In genomic region chr3:138053969-138054368, GRCm38 (mm10) we compare ENCODE assay signal across 9 mouse cellular contexts. TPM values are rescaled to one million over a fixed set of nuclear protein-coding genes. Genes with fewer than 3 reads are reported as not detected.
DNase-seq lines count a peak whose midpoint lies in the region; ATAC-seq and TF ChIP-seq lines count a peak whose summit lies in the region.
"Had no signal": no experiment of that assay in that cellular context is flagged by ENCODE, and none has a peak within 500 bp of the region (broad histone marks: within the 10 kb centered on the region; RNA-seq: fewer than 3 reads in every experiment).

No protein-coding gene starts in this region.

- 7% methylated on average over 4 of the region's 4 CpGs for WGBS in intestine, embryonic 16.5 days

- no peak overlapping the region for H3K9ac ChIP-seq in intestine, embryonic 16.5 days (ENCODE audit: low read depth, low read length)

- peak overlapping the region; percentile 70 for H3K27ac ChIP-seq in layer of hippocampus, adult 2 months
- peak overlapping the region; percentile 84 for H3K27ac ChIP-seq in intestine, embryonic 16.5 days (ENCODE audit: low read length)
- H3K27ac ChIP-seq: macrophage had no signal

- no peaks in the 10 kb centered on the region for H3K9me3 ChIP-seq in intestine, embryonic 16.5 days (ENCODE audit: control insufficient read depth, low read length)

- H3K4me3 ChIP-seq in layer of hippocampus, adult 2 months = no peak overlapping the region
- H3K4me3 ChIP-seq in intestine, embryonic 16.5 days (ENCODE audit: low read length) = no peak overlapping the region

- H3K4me1 ChIP-seq in intestine, embryonic 16.5 days (ENCODE audit: control insufficient read depth, insufficient read depth, low read length) = peaks cover 11% of the 10 kb centered on the region

- peak; percentile 91 for ATAC-seq in intestine, embryonic 16.5 days
- no peak for ATAC-seq in erythroblast, adult 5-6 weeks (replicated peaks; ENCODE audit: low FRiP score, poor library complexity, severe bottlenecking)

- DNase-seq in layer of hippocampus, adult 2 months (ENCODE audit: low spot score in 2 of 2) = peak in 1 of 2 experiments; percentile 18
- DNase-seq in layer of hippocampus, postnatal 25 days (ENCODE audit: extremely low spot score in 1 of 2, low spot score in 1 of 2) = no peak
- peak; percentile 45 for DNase-seq in adrenal gland, postnatal 14 days
- DNase-seq in gastrocnemius, postnatal 10 days = peak; percentile 28
- no peak for DNase-seq in yolk sac, embryonic 10.5 days (ENCODE audit: low spot score)
- DNase-seq: kidney, postnatal 14 days had no signal

- H3K4me2 ChIP-seq in intestine, embryonic 16.5 days (ENCODE audit: low read depth, low read length) = peak overlapping the region; percentile 27; the same call in 1 of the 2 replicates

- TF ChIP-seq CTCF in layer of hippocampus, adult 2 months (conservative IDR thresholded peaks at IDR 0.05) = no peak

- H3K36me3 ChIP-seq in intestine, embryonic 16.5 days (ENCODE audit: control insufficient read depth, insufficient read depth, low read length) = no peaks in the 10 kb centered on the region

- no peaks in the 10 kb centered on the region for H3K27me3 ChIP-seq in intestine, embryonic 16.5 days (replicated peaks; ENCODE audit: control insufficient read depth, insufficient read depth, low read length)

RNA-seq across cellular contexts. Expression of gene 1110002E22Rik, which starts 10.9 kb away (rescaled TPM):
- total RNA-seq in layer of hippocampus, adult 2 months (2021) = 1 to 10 TPM; 2.2 to 2.5 TPM
- 1 to 10 TPM; 1.5 to 2.4 TPM for total RNA-seq in layer of hippocampus, postnatal 25 days (2021)
- 0.04 TPM in 1 of 2 replicates, not detected in the other for total RNA-seq in adrenal gland, postnatal 14 days (2021)
- total RNA-seq in gastrocnemius, postnatal 10 days (2021) = 100 to 1,000 TPM; 191 to 209 TPM
- polyA plus RNA-seq in intestine, embryonic 16.5 days (2015; fragmentation: Nextera tagmentation; extraction: Ambion mirVana) = 0.15 and 0.18 TPM in 2 replicates
- not detected in 2 replicates for total RNA-seq in erythroblast, adult 5-6 weeks (2015; ENCODE audit: low replicate concordance)
- not detected in 2 replicates for total RNA-seq in erythroblast, adult 5-6 weeks (2017; ENCODE audit: low replicate concordance)
- polyA plus RNA-seq: macrophage had no signal

RNA-seq across cellular contexts. Expression of gene Gm5105, which starts 13.2 kb away (rescaled TPM):
- total RNA-seq in layer of hippocampus, adult 2 months (2021) = under 1 TPM in 1 of 2 experiments, not detected in 1; 0.22 TPM
- total RNA-seq in layer of hippocampus, postnatal 25 days (2021) = under 1 TPM in 1 of 2 experiments, not detected in 1; 0.28 TPM
- not detected in 2 replicates for total RNA-seq in adrenal gland, postnatal 14 days (2021)
- 1 to 10 TPM; 2.0 to 2.5 TPM for total RNA-seq in gastrocnemius, postnatal 10 days (2021)
- polyA plus RNA-seq in intestine, embryonic 16.5 days (2015; fragmentation: Nextera tagmentation; extraction: Ambion mirVana) = 0.17 TPM in 1 of 2 replicates, not detected in the other
- total RNA-seq in erythroblast, adult 5-6 weeks (2015; ENCODE audit: low replicate concordance) = not detected in 2 replicates
- not detected in 2 replicates for total RNA-seq in erythroblast, adult 5-6 weeks (2017; ENCODE audit: low replicate concordance)
- polyA plus RNA-seq: macrophage had no signal

Comparison
In these comparisons a context has a peak if more than half of its experiments do, and no peak if none do; other contexts are left out.
1. DNase-seq: peak in adrenal gland, postnatal 14 days (single experiment) and gastrocnemius, postnatal 10 days (single experiment); none in layer of hippocampus, postnatal 25 days (0 of 2) and yolk sac, embryonic 10.5 days (single experiment).
2. RNA of gene 1110002E22Rik, which starts 10.9 kb away (total RNA-seq): 191 to 209 TPM in gastrocnemius, postnatal 10 days; 2.2 to 2.5 TPM in layer of hippocampus, adult 2 months, 1.5 to 2.4 TPM in layer of hippocampus, postnatal 25 days, 0.04 TPM in adrenal gland, postnatal 14 days and not detected in erythroblast, adult 5-6 weeks; every median in the first group is over 10 times any median in the second.